Mouse (Mus musculus) liver, adult 2 months (tissue): ENCODE results near the gene Stk10.

Experiments
- CTCF ChIP-seq: fragments of 200-500 bp; IDR thresholded peaks from 2 replicates; pipeline ENCODE4 v1.5.1; 2011; ENCODE audit warnings: low read depth, low read length, control low read depth
- POLR2A ChIP-seq: fragments of 200-500 bp; IDR thresholded peaks from 2 replicates; pipeline ENCODE4 v1.6.1; 2011; ENCODE audit warnings: low read length, control low read depth; ENCODE audit not compliant: insufficient read depth; ENCODE audit errors: extremely low read depth

- TF ChIP-seq POLR2A = no peak
- no peak for TF ChIP-seq CTCF
Observed at GRCm38 (mm10) chr11:32615561-32615960, 82.5 kb downstream of the Stk10 start.
